ENCODE assay signal across 10 mouse cellular contexts in genomic region chr7:37011180-37011754, GRCm38 (mm10).
DNase-seq lines count a peak whose midpoint lies in the region; ATAC-seq lines count a peak whose summit lies in the region.
"Had no signal": no experiment of that assay in that cellular context is flagged by ENCODE, and none has a peak within 500 bp of the region (broad histone marks: within the 10 kb centered on the region; RNA-seq: fewer than 3 reads in every experiment).

No protein-coding gene starts in this region.

- DNase-seq in heart, adult 11 months = peak; percentile 94
- DNase-seq in heart, postnatal 25 days (ENCODE audit: low spot score) = no peak
- DNase-seq in embryonic facial prominence, embryonic 10.5 days (ENCODE audit: low spot score) = peak; percentile 83
- DNase-seq in lung, postnatal 4 days = peak; percentile 7 to 27
- no peak for DNase-seq in thymus, postnatal 10 days (ENCODE audit: low spot score in 2 of 2)
- no peak for DNase-seq in midbrain, embryonic 11.5 days (ENCODE audit: low spot score, missing footprints)

- ATAC-seq in kidney, embryonic 14.5 days (ENCODE audit: low FRiP score, low TSS enrichment) = no peak
- ATAC-seq in midbrain, embryonic 11.5 days (ENCODE audit: low FRiP score) = no peak
- ATAC-seq in inflammation-experienced regulatory T-cells, adult 6 months = no peak
- ATAC-seq: hindbrain, embryonic 16.5 days had no signal

- H3K27me3 ChIP-seq in embryonic facial prominence, embryonic 10.5 days (replicated peaks; ENCODE audit: low read depth, poor library complexity, severe bottlenecking) = peaks cover 57% of the 10 kb centered on the region
- no peaks in the 10 kb centered on the region for H3K27me3 ChIP-seq in kidney, embryonic 14.5 days (ENCODE audit: control insufficient read depth, insufficient read depth, low read length)
- no peaks in the 10 kb centered on the region for H3K27me3 ChIP-seq in midbrain, embryonic 11.5 days (ENCODE audit: control insufficient read depth, insufficient read depth, low read length)
- H3K27me3 ChIP-seq: neural tube, embryonic 13.5 days had no signal

- no peak overlapping the region for H3K4me2 ChIP-seq in kidney, embryonic 14.5 days (replicated peaks; ENCODE audit: low read depth, low read length)
- H3K4me2 ChIP-seq in midbrain, embryonic 11.5 days = no peak overlapping the region
- H3K4me2 ChIP-seq: neural tube, embryonic 13.5 days had no signal

- H3K36me3 ChIP-seq in embryonic facial prominence, embryonic 10.5 days (replicated peaks) = no peaks in the 10 kb centered on the region
- no peaks in the 10 kb centered on the region for H3K36me3 ChIP-seq in kidney, embryonic 14.5 days (ENCODE audit: control insufficient read depth, insufficient read depth, low read length)
- no peaks in the 10 kb centered on the region for H3K36me3 ChIP-seq in midbrain, embryonic 11.5 days (ENCODE audit: control insufficient read depth, insufficient read depth, low read length)
- H3K36me3 ChIP-seq: neural tube, embryonic 13.5 days had no signal

- H3K9me3 ChIP-seq in embryonic facial prominence, embryonic 10.5 days = no peaks in the 10 kb centered on the region
- no peaks in the 10 kb centered on the region for H3K9me3 ChIP-seq in kidney, embryonic 14.5 days (ENCODE audit: control insufficient read depth, low read length)
- H3K9me3 ChIP-seq in midbrain, embryonic 11.5 days (ENCODE audit: control insufficient read depth, low read length) = no peaks in the 10 kb centered on the region
- H3K9me3 ChIP-seq: neural tube, embryonic 13.5 days had no signal

- H3K4me3 ChIP-seq in embryonic facial prominence, embryonic 10.5 days = no peak overlapping the region
- H3K4me3 ChIP-seq in kidney, embryonic 14.5 days (ENCODE audit: low read length) = no peak overlapping the region
- H3K4me3 ChIP-seq in midbrain, embryonic 11.5 days (ENCODE audit: low read depth, low read length) = no peak overlapping the region
- H3K4me3 ChIP-seq: neural tube, embryonic 13.5 days had no signal

- intact Hi-C loops in heart, postnatal 25 days (cut with DNase I) = no loop called here

- peaks cover 38% of the 10 kb centered on the region for H3K4me1 ChIP-seq in embryonic facial prominence, embryonic 10.5 days
- H3K4me1 ChIP-seq in kidney, embryonic 14.5 days (ENCODE audit: control insufficient read depth, insufficient read depth, low read length) = no peaks in the 10 kb centered on the region; the same call in 1 of the 2 replicates
- no peaks in the 10 kb centered on the region for H3K4me1 ChIP-seq in midbrain, embryonic 11.5 days (ENCODE audit: control insufficient read depth, insufficient read depth, low read length)
- H3K4me1 ChIP-seq: neural tube, embryonic 13.5 days had no signal

- peak overlapping the region; percentile 73 for H3K27ac ChIP-seq in embryonic facial prominence, embryonic 10.5 days (replicated peaks)
- H3K27ac ChIP-seq in kidney, embryonic 14.5 days (ENCODE audit: low read depth, low read length) = 0 out of 2 replicates have a peak overlapping the region, but pooled peaks have one; percentile 15
- H3K27ac ChIP-seq in midbrain, embryonic 11.5 days (ENCODE audit: low read depth, low read length) = no peak overlapping the region
- H3K27ac ChIP-seq: neural tube, embryonic 13.5 days had no signal

- no peak overlapping the region for H3K9ac ChIP-seq in kidney, embryonic 14.5 days (ENCODE audit: low read depth, low read length)
- no peak overlapping the region for H3K9ac ChIP-seq in midbrain, embryonic 11.5 days (ENCODE audit: low read length)
- H3K9ac ChIP-seq: neural tube, embryonic 13.5 days had no signal

- 36% methylated on average over 6 of the region's 6 CpGs for WGBS in embryonic facial prominence, embryonic 10.5 days
- 28% methylated on average over 6 of the region's 6 CpGs for WGBS in kidney, embryonic 14.5 days
- WGBS in midbrain, embryonic 11.5 days = 68% methylated on average over 6 of the region's 6 CpGs

Comparison
In these comparisons a context has a peak if more than half of its experiments do, and no peak if none do; other contexts are left out.
1. DNase-seq: peak in heart, adult 11 months (single experiment), embryonic facial prominence, embryonic 10.5 days (single experiment) and lung, postnatal 4 days (2 of 2); none in heart, postnatal 25 days (single experiment), thymus, postnatal 10 days (0 of 2) and midbrain, embryonic 11.5 days (single experiment).